28 mouse cellular contexts compared by ENCODE assay signal in the genomic region with DNA sequence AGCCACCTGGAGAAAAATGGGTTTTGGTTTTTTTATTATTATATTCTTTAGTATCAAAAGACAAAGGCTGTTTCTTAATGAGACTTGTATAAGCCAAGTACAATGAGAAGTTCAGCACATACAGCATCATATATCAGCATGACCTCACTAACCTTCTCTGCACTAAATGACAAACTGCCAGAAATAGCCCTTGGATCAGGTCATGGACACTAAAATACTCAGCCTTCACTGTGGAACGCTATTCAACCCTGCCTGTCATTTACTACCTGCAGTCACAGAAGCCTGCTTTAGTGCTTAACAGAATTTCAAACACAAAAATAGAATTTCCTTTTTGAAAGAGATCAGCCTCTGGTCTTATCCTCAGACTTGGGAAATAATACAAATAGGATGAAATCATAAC.
A peak's percentile ranks its signal among the peaks of the same experiment; 100 is the strongest.
DNase-seq lines count a peak whose midpoint lies in the region; ATAC-seq lines count a peak whose summit lies in the region.
"Had no signal": no experiment of that assay in that cellular context is flagged by ENCODE, and none has a peak within 500 bp of the region (broad histone marks: within the 10 kb centered on the region; RNA-seq: fewer than 3 reads in every experiment).

No protein-coding gene starts in this region.

- H3K27ac ChIP-seq in heart, embryonic 15.5 days: peak overlapping the region; percentile 42; the same call in 1 of the 2 replicates
- H3K27ac ChIP-seq: embryonic facial prominence, embryonic 12.5 days; hindbrain, embryonic 12.5 days; liver, embryonic 12.5 days; midbrain, embryonic 13.5 days had no signal

- H3K4me2 ChIP-seq in heart, embryonic 15.5 days: peak overlapping the region; percentile 18; the same call in 1 of the 2 replicates
- H3K4me2 ChIP-seq: embryonic facial prominence, embryonic 12.5 days; hindbrain, embryonic 12.5 days; liver, embryonic 12.5 days; midbrain, embryonic 13.5 days had no signal

- 39% methylated on average over 1 of the region's 1 CpGs for WGBS in heart, embryonic 15.5 days

- no peaks in the 10 kb centered on the region for H3K27me3 ChIP-seq in heart, embryonic 15.5 days
- H3K27me3 ChIP-seq: CH12.LX; embryonic facial prominence, embryonic 12.5 days; hindbrain, embryonic 12.5 days; liver, embryonic 12.5 days; megakaryocyte, embryonic 14.5 days; midbrain, embryonic 13.5 days had no signal

- peak; percentile 44 for DNase-seq in gastrocnemius, adult 18-20 months (ENCODE audit: low spot score)
- no peak for DNase-seq in gastrocnemius, postnatal 36 days
- peak; percentile 26 for DNase-seq in retina, postnatal 1 day
- DNase-seq in retina, embryonic 14.5 days (ENCODE audit: low spot score): no peak
- DNase-seq in skeletal muscle tissue, adult 2 months (ENCODE audit: low read depth, low spot score): peak; percentile 35
- DNase-seq in thymus, postnatal 0 days (ENCODE audit: low spot score): no peak
- DNase-seq in thymus, postnatal 10 days (ENCODE audit: low spot score in 2 of 2): no peak
- DNase-seq: adrenal gland, adult 8-10 months; cerebellum, adult 8-10 months; cerebellum, postnatal 36 days; kidney, adult 9 months; kidney, postnatal 10 days; layer of hippocampus, postnatal 36 days; left cerebral cortex, postnatal 4 days; liver, postnatal 0 days; lung, postnatal 4 days; right cerebral cortex, postnatal 4 days; thymus, postnatal 25 days had no signal

- H3K4me1 ChIP-seq in heart, embryonic 15.5 days (replicated peaks): peaks cover 12% of the 10 kb centered on the region
- H3K4me1 ChIP-seq: embryonic facial prominence, embryonic 12.5 days; hindbrain, embryonic 12.5 days; liver, embryonic 12.5 days; megakaryocyte, embryonic 14.5 days had no signal

- H3K9me3 ChIP-seq in heart, embryonic 15.5 days (replicated peaks): no peaks in the 10 kb centered on the region
- H3K9me3 ChIP-seq: embryonic facial prominence, embryonic 12.5 days; hindbrain, embryonic 12.5 days; liver, embryonic 12.5 days; midbrain, embryonic 13.5 days had no signal

- intact Hi-C loops in gastrocnemius, postnatal 36 days (cut with DNase I): no loop called here

- H3K9ac ChIP-seq in heart, embryonic 15.5 days: no peak overlapping the region
- H3K9ac ChIP-seq: embryonic facial prominence, embryonic 12.5 days; hindbrain, embryonic 12.5 days; liver, embryonic 12.5 days; liver, postnatal 0 days; midbrain, embryonic 13.5 days had no signal

- H3K36me3 ChIP-seq in heart, embryonic 15.5 days: no peaks in the 10 kb centered on the region
- H3K36me3 ChIP-seq: embryonic facial prominence, embryonic 12.5 days; hindbrain, embryonic 12.5 days; liver, embryonic 12.5 days; midbrain, embryonic 13.5 days had no signal

- H3K4me3 ChIP-seq in heart, embryonic 15.5 days: no peak overlapping the region
- H3K4me3 ChIP-seq: embryonic facial prominence, embryonic 12.5 days; hindbrain, embryonic 12.5 days; liver, embryonic 12.5 days; megakaryocyte, embryonic 14.5 days; midbrain, embryonic 13.5 days had no signal

- peak; percentile 72; the same call in 1 of the 2 replicates for ATAC-seq in heart, embryonic 15.5 days (replicated peaks; ENCODE audit: insufficient number of reproducible peaks, insufficient read depth, low FRiP score, low read depth)
- ATAC-seq: forebrain, embryonic 14.5 days; intestine, embryonic 16.5 days; liver, embryonic 12.5 days; liver, postnatal 0 days; lung, postnatal 0 days; midbrain, embryonic 13.5 days had no signal

Comparison
In these comparisons a context has a peak if more than half of its experiments do, and no peak if none do; other contexts are left out.
1. DNase-seq: peak in gastrocnemius, adult 18-20 months (single experiment), retina, postnatal 1 day (single experiment) and skeletal muscle tissue, adult 2 months (single experiment); none in gastrocnemius, postnatal 36 days (0 of 2), retina, embryonic 14.5 days (single experiment), thymus, postnatal 0 days (single experiment) and thymus, postnatal 10 days (0 of 2).